Mouse (Mus musculus) CD4-positive naive resting alpha-beta T cell, adult 57 days (primary cell): Measurements from ENCODE around the gene Zfp688. TPM values are rescaled to one million over a fixed set of nuclear protein-coding genes. Genes with fewer than 3 reads are reported as not detected.

Experiments used
- total RNA-seq: library from RNA; stranded (reverse); gene quantifications from one replicate; pipeline ENCODE4 v1.2.4, GENCODE M21; 2023

Zfp688 gene
- 14.5 TPM for total RNA-seq

DNA sequence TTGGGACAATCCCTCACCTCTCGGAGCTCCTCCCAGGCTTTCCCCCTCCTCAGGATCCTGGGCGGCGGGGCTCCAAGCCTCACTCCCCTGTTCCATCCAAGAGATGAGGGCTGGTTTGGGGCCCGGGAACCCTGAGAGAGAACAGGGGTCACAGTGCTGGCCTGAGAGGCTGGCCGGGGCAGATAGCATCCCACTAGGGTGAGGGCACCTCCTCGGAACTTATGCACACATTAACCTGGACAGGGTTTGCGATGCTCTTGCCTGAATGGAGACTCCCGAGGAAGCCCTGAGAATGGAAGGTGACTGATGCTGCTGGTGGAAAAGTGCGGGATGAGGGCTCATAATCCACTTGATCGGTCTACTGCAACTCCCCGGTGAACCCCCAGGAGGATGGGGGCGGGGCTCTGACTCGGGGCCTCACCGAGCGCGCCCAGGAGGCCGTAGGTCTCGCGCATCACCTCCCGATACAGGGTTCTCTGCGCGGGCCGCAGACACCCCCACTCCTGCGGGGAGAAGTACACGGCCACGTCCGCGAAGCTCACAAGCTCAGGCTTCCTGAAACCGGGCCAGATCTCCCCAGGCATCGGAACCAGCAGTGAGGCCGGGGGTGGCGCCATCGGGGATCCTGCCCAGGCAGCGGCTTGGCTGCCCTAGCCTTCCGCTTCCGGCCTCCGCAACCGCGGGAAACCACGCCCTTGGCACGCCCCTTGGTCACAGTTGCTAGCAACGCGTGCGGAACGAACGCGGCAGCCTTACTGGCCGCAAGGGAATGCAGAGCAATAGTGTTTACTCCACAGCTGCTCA lies at the start of gene Zfp688:
TSS of gene Zfp688 (minus strand) at position 681 of the 804 bp plus-strand sequence.

DNA sequence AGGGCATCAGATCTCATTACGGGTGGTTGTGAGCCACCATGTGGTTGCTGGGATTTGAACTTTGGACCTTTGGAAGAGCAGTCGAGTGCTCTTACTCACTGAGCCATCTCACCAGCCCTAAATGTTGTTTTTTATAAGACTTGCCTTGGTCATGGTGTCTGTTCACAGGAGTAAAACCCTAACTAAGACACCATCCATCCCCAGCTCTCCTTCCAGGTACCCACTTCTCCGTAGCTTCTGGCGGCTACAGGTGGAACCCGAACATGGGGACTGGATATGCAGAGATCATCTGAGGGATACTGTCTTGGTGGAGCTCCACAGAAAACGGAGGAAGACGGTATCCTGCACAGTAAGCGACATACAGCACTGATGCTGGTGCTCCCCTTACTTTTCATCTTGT lies 37.4 kb upstream of the Zfp688 start, which contains the start of gene Prr14:
TSS of gene Prr14 (plus strand) at position 301 of the 400 bp plus-strand sequence.

DNA sequence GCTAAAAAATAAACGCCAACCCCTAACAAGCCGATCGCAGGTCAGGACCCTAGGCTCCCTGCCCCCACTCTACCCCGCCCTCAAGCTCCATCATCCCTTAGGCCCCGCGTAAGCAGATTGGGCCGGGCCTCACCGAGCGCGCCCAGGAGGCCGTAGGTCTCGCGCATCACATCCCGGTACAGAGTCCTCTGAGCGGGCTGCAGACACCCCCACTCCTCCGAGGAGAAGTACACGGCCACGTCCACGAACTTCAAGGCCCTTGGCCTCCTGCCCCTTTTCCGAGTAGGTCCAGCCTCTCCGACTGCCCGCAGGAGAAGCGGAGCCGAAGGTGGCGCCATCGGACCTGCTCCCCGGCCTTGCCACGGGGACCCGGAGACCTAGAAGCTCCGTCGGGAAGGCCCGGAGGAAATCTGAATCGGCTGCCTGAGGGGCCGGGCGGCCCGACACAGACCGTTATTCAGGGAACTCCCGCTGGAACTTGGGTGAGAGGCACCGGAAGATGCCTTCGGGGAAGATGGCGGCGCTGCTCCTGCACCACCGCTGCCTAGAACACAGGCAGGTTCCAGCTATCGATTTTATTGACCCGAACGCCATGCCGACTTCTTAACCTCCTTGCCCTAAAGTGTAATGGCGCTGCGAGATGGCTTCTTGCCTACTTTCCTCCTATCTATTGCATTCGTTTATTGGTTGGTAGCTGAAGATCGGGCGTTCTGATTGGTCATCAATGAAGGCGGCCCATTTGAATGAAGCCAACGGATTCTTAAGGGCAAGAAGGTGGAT lies 26.8 kb upstream of the Zfp688 start, which contains the start of gene Zfp689:
TSS of gene Zfp689 (minus strand) at position 638 of the 780 bp plus-strand sequence.

DNA sequence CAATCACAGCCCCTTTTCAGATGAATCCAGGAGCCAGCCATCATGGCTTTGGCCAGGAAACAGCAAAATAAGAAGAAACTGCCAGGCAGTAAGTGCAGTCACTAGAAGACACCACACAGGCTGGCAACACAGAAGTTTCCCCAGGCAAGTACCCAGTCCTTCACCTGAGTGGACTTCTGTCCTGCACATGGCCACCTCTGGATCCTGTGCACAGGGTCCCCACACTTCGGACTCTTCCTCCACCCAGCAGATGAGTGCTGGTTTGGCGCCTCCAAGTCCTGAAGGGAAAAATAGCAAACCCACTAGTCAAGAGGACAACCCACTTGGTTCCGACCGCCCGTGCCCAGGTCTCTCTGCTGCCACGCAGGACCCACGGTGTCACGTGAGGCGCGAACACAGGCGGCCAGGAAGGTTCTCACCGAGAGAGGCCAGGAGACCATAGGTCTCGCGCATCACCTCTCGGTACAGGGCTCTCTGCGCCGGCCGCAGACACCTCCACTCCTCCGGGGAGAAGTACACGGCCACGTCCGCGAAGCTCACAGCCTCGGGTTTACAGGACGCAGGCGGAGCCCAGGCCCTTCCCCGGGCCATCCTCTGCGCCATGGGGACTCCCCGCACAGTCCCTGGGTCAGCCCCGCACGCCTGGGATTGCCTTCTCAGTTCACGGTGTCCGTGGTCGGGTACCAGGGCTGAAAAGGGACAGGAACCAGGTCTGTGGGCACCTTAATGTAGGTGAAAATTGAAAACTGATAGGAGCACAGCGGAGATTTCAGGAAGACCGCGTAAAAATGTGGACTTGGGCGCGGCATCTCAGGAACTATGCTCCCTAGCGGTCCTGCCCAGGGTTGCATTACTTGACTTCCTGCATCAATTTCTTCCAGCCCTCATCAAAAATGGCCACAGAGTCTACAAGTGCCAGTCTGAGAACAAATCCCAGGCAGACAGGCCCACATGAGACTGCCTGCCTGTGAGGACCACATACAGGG lies 15.6 kb downstream of the Zfp688 start, which contains the start of gene Zfp764:
TSS of gene Zfp764 (minus strand) at position 821 of the 986 bp plus-strand sequence.

DNA sequence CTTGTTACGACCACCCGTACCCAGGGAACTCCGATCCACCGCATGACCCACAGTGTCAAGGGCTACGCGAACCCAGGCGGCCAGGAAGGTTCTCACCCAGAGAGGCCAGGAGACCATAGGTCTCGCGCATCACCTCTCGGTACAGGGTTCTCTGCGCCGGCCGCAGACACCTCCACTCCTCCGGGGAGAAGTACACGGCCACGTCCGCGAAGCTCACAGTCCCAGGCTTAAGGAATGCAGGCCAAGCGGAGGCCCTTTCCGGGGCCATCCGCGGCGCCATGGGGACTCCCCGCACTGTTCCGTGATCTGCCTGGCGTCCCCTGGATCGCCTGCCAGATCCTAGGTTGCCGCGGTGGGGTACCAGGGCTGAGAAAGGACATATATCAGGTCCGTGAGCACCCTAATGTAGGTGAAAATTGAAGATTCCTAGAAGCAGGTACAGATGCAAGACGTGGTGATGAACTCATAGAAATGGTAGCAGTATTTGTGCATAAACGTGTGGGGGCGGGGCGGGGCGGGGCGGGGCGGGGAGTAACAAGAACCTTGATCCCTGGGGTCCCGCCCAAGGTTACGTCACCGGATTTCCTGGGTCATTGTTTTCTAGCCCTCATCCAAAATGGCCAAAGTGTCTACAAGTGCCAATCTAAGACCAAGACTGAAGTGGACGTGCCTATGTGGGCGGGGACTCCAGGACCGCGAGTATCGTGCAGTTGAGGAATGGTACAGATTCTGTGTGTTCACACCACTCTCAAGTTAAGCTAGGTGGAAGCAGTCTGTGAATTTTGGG lies 28.5 kb downstream of the Zfp688 start, which contains the start of gene E430018J23Rik:
TSS of gene E430018J23Rik (minus strand) at position 473 of the 787 bp plus-strand sequence.

DNA sequence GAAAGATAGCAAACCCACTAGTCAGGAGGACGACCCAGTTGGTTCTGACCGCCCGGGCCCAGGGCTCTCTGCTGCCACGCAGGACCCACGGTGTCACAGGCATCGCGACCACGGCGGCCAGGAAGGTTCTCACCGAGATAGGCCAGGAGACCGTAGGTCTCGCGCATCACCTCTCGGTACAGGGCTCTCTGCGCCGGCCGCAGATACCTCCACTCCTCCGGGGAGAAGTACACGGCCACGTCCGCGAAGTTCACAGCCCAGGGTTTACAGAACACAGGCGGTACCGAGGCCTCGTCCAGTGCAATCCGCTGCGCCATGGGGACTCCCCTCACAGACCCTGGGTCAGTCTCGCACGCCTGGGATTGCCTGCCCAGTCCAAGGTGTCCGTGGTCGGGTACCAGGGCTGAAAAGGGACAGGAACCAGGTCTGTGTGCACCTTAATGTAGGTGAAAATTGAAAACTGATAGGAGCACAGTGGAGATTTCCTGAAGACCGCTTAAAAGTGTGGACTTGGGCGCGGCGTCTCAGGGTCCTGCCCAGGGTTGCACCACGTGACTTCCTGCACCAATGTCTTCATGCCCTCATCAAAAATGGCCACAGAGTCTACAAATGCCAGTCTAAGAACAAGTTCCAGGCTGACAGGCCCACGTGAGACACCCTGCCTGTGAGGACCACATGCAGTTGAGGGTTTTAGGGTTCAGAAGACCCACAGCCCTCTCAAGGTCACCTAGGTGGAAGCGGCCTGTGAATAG lies 35.1 kb downstream of the Zfp688 start, which contains the start of gene 9130019O22Rik:
TSS of gene 9130019O22Rik (minus strand) at position 526 of the 752 bp plus-strand sequence.

DNA sequence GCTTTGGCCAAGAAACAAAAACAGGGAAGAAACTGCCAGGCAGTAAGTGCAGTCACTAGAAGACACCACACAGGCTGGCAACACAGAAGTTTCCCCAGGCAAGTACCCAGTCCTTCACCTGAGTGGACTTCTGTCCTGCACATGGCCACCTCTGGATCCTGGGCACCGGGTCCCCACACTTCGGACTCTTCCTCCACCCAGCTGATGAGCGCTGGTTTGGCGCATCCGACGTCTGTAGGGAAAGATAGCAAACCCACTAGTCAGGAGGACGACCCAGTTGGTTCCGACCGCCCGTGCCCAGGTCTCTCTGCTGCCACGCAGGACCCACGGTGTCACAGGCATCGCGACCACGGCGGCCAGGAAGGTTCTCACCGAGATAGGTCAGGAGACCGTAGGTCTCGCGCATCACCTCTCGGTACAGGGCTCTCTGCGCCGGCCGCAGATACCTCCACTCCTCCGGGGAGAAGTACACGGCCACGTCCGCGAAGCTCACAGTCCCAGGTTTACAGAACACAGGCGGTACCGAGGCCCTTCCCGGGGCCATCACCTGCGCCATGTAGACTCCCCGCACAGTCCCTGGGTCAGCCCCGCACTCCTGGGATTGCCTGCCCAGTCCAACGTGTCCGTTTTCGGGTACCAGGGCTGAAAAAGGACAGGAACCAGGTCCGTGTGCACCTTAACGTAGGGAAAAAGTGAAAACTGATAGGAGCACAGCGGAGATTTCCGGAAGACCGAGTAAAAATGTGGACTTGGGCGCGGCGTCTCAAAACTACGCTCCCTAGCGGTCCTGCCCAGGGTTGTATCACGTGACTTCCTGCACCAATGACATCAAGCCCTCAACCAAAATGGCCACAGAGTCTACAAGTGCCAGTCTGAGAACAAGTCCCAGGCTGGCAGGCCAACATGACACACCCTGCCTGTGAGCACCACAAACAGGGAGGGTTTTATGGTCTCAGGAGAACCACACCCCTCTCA lies 46.3 kb downstream of the Zfp688 start, which contains the start of gene Zfp747:
TSS of gene Zfp747 (minus strand) at position 780 of the 975 bp plus-strand sequence.

Other genes starting within 250 kb of the Zfp688 start
- gene Cd2bp2, start 226.0 kb downstream of the Zfp688 start, total RNA-seq, result 80.1 TPM
- 57.2 TPM for gene Tbc1d10b, start 213.6 kb downstream of the Zfp688 start, total RNA-seq
- 18.8 TPM for gene Mylpf, start 213.2 kb downstream of the Zfp688 start, total RNA-seq
- 12.1 TPM for gene Zfp553, start 189.0 kb downstream of the Zfp688 start, total RNA-seq
- 664 TPM for gene Sept1, start 188.9 kb downstream of the Zfp688 start, total RNA-seq
- gene Zfp771, start 177.8 kb downstream of the Zfp688 start, total RNA-seq, result 13.5 TPM
- 15.0 TPM for gene Dctpp1, start 161.4 kb downstream of the Zfp688 start, total RNA-seq
- gene Sephs2, start 148.0 kb downstream of the Zfp688 start, total RNA-seq, result 22.2 TPM
- gene Itgal, start 125.8 kb downstream of the Zfp688 start, total RNA-seq, result 195 TPM
- 0.24 TPM for gene Zfp768, start 76.5 kb downstream of the Zfp688 start, total RNA-seq
- gene Zfp747, start 46.0 kb downstream of the Zfp688 start, total RNA-seq, result 22.1 TPM
- 6.5 TPM for gene 9130019O22Rik, start 34.9 kb downstream of the Zfp688 start, total RNA-seq
- gene E430018J23Rik, start 28.4 kb downstream of the Zfp688 start, total RNA-seq, result 20.0 TPM
- gene Zfp764, start 15.2 kb downstream of the Zfp688 start, total RNA-seq, result 12.6 TPM
- 8.7 TPM for gene Zfp689, start 27.1 kb upstream of the Zfp688 start, total RNA-seq
- gene Prr14, start 37.5 kb upstream of the Zfp688 start, total RNA-seq, result 139 TPM
- gene Fbrs, start 57.1 kb upstream of the Zfp688 start, total RNA-seq, result 225 TPM
- 211 TPM for gene Srcap, start 89.9 kb upstream of the Zfp688 start, total RNA-seq
- gene Gm42715, start 97.5 kb upstream of the Zfp688 start, total RNA-seq, result 44.5 TPM
- not detected for gene Tmem265, start 139.3 kb upstream of the Zfp688 start, total RNA-seq
- gene Phkg2, start 151.3 kb upstream of the Zfp688 start, total RNA-seq, result 129 TPM
- not detected for gene Ccdc189, start 166.5 kb upstream of the Zfp688 start, total RNA-seq
- gene Rnf40, start 166.7 kb upstream of the Zfp688 start, total RNA-seq, result 142 TPM
- 1.8 TPM for gene Zfp629, start 193.7 kb upstream of the Zfp688 start, total RNA-seq